Mouse (Mus musculus): ENCODE data around the gene Ttll7.

DNA sequence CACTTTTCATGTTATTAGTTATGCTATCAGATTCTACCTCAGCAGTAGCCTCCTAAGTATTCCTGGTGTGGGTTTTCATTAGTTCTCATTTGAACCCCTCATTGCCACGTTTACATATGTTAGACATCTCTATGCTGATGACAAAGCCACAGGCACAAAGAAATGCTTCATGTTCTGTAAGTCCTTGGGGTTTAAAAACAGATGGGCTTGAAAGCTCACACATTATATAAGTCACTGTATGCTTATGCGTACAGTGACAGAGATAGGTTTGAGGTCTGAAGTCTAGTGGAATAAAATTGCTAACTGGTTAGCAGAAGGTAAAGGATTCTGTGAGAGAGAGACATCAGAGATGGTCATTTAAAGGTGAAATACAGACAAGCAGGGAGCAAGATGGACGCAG is 149.4 kb downstream of the Ttll7 start:
- TF ChIP-seq CTCF (IDR thresholded peaks at IDR 0.05; ENCODE audit: insufficient read depth, low read length) (no peak), POLR2A (IDR thresholded peaks at IDR 0.05; ENCODE audit: borderline replicate concordance, extremely low read depth, low read depth, low read length) (no peak)
